Mouse (Mus musculus) T-helper 1 cell (primary cell): ENCODE measurements around the gene Syt9.
"Not testable (repeated sequence)": the region's sequence is repeated elsewhere in the genome, so short reads cannot be mapped to it uniquely, and the experiment has no call there.

ENCODE experiments used
- in situ Hi-C: fragments of 300-600 bp; cut with MboI, MseI; formaldehyde crosslinking; loops from one replicate; pipeline ENCODE4 v1.15.1; 2025; ENCODE audit warnings: high pct_unique_total_duplicates

Syt9 gene

DNA sequence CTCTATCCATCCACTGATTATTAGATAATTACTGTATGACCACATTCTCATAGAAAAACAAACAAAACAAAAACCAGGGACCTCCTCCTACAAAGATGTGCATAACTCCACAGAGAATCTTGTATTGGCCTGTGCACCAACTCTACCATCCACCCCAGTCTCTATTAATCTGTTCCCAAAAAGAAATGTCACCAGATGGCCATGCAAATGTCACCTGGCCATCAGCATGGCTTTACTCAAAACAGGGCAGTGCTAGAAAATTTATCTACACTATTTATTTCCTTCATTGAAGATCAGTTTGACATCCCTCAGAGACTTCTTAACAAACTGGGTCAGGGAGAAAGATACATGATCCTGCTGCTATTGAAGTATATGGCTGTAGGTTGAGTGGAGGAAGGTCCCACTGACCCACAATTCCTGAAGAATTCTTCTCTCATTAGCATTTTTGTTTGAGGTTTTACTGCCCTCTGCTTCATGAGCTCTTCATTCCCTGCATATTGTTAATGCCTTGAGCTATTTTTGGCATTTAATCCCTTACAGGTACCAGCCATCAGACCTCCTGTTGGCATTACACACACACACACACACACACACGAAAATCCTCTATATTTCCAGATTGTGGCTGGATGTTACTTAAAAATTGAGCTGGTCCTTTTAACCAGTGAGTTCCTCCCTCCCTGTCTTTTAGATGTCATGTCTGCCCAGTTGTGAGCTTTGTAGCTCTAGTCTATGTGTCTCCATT lies 91.3 kb downstream of the Syt9 start:
- in situ Hi-C loops = no loop called here

DNA sequence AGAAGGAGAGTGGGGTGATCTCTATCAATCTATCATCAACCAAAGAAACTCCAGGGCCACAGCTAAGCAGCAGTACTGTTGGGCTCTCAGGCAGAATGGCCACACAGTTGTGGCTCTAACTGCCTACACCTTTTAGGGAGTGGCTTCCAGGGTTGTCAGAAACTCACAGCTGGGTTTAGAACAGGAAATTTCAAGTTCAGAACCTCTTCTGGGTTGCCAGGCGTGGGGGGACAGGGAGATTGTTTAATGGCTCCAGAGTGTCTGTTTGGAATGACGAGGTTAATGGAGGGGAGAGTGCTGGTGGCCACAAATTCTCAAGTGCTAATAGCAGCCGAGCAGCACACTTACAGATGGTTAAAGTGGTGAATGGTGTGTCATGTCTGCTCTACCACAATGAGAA lies 92.4 kb downstream of the Syt9 start:
- in situ Hi-C loops = no loop called here

- in situ Hi-C loops = no loop called here
Measured at GRCm38 (mm10) chr7:107465081-107465480, 94.6 kb downstream of the Syt9 start.

DNA sequence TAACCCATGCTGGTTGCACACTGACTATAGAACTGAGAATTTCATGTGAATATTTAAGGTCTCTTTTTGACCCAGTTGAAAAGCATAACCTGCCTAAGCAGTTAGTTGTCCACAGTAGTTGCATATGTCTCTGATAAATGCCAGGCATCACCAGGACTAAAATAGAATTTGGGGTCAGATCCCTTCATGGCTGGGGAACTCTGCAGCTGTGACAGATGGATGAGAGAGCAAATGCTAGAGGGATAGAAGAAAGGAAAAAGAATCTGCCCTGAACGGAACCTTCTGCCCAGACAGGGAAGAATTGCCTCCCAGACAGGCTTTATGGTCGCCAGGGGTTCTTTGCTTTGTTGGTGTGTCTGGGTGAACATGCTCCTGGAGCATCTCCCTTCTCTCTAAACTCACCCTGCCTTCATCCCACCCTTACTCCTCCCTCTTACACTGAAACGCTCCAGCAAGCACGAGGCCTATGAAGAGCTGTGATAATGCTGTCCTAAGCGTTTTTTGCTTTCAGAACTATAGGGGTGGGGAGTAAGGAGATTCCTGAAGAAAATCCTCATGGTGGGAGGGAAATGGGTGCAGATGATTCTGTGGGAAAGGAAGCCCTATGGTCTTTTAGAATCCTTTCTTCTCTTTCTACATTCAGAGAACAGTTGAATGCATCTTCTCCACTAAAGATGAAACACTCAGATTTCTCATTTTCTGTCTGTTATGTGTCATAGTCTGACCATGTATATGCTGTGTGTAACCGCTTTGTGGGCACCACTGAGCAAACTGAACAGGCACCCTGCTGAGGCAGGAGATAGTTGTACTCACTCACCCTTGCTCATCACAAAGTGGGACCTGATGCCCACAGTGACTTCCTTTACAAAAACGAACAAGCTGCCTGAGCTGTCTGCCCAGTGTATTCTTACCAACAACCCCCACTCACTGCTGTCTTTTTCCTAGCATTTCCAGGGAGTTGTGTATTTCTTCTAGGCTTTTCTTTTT lies 108.7 kb downstream of the Syt9 start:
- in situ Hi-C loops = no loop called here

- in situ Hi-C loops = not testable (repeated sequence)
Measured at GRCm38 (mm10) chr7:107485709-107486108, 115.2 kb downstream of the Syt9 start.

- in situ Hi-C loops = no loop called here
Measured at GRCm38 (mm10) chr7:107495428-107495827, 124.9 kb downstream of the Syt9 start.

DNA sequence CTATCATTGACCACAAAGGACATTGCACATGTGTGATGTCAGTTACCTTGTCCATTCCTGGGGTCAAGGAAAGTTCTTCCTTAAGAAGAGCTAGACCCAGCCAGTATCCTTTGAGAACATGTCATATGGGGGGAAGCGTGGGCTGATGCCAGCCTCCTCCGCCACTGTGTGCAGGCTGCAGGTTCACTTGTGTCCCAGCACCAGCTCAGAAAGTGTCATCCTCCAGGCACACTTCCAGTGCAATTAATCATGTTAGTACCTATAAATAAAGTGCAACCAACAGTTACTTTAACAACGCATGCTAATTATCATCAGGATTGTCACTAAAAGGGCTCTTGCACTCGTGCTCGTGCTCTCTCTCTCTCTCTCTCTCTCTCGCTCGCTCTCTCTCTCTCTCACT lies 126.4 kb downstream of the Syt9 start:
- in situ Hi-C loops = no loop called here

DNA sequence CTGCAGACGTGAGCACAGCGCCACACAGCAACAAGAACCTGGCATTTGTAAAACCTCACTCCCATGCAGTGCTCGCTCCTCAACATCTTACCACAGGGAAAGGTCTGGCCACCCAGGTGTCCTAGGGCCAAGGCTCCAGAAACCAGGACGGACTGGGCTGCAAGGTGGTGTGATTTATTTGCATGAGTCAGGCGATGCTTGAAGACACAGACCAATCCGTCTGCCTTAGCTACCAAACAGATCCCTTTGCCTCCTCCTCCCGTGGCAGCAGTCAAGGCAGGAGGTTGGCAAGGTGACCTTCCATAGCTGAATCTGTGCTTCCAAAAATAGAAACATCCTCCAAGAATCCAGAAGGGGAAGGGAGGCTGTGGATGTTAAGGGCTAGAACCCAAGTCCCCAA lies 130.1 kb downstream of the Syt9 start:
- in situ Hi-C loops = no loop called here

DNA sequence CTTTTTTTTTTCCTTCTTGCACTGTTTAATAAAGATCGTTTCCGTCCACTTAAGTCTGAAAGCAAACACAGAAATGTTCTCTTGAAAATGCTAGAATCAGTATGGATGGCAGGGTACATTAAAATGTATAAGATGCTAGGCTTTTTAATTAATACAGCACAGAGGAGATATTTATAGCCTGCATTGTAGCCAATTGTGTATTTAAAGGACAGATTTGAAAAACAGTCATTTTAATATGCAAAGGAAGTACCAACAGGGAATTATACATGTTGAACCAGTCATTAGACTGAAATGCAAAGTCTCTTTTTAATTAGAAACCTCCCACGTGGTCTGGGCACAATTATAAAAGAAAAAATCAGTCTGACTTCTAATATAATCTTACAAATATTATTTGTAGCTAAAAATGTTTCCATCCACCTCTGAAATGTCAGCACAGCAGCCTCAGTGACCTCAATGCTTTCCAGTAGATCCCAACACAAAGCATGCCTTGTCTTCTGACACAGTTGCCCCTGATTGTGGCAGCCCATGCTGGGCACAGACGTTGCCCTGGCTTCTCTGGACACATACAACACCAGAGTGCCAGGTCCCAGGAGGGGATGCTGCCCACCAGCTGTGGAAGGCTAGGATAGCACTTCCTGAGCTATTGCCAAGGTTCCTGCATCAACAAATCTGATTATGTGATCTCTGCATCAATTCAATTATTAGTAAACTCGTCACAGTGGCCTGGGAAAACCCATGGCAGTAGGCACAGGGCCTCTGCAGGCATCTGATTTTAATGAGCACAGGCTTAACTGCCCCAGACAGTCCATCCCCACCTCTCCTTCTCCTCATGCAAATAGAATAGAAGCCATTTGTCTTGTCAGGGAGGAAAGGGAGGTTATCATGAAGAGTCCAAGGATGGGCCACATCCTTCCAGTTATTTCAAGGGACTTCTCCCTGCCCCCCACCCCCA lies 134.5 kb downstream of the Syt9 start:
- in situ Hi-C loops = no loop called here

DNA sequence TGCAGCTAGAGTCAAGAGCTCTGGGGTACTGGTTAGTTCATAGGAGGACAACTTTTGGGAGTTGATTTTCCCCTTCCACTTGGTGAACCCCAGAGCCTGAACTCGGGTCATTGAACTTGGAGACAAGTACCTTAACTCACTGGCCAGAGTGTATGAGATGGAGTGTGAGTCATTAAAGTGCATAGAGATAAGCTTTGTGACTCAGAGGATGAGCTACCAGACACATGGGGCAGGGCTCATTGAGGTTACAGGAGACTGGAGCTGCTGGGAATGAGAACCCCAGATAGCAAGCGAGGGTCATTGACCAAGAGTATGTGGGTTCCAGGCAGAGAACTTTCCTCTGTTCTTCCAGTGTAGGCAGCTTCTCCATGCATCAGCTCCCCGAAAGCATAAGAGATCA lies 137.4 kb downstream of the Syt9 start:
- in situ Hi-C loops = no loop called here

DNA sequence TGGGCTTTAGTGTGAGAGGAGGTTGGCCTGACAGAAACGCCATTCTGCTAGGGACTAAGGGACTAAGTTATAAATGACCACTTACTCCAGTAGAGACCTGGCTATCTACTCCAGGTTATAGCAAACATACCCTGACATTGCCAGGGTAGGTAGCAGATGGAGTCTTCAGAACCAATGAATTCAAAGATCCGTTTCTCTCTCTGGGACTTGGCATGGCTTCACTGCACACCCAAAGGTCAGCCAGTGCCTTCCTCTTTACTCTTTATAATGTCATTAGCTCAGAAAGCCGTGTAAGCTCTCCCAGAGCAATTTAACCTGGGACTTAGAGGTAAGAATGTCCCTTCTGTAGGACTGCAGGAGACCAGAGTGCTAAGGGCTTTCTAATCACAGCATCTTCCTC lies 139.2 kb downstream of the Syt9 start:
- in situ Hi-C loops = no loop called here

DNA sequence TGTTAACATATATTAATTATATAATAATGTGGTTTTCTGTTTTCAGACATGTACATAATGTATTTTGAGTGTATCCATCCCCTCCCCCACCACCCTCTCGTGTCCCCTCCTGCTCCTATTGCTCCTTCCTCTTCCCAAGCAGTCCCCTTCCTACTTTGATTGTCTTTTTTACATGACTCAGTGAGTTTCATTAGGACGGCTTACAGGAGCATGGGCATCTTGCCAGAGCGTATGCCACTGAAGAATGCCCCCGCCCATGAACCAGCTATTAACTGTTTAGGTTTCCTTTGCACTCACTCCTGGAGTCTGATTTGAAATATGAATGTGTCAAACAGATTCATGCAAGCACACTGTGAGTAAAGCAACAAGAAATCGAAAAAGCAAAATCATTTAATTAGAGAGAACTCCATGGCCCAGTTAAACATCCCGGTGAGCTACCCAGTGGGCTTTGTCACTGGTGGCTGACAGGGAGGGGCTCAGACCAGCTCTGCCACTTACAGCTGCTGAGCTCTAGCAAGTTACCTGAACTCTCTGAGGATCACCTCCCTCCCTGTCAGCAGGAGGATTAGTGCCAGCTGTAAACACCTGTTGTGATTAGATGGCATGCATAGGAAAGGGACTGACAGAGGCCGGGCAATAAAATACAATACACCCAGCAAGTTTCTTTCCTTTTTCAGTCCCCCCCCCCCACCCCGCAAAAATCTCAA lies 146.3 kb downstream of the Syt9 start:
- in situ Hi-C loops = no loop called here

GRCm38 (mm10) chr7:107519256-107520025 lies 148.9 kb downstream of the Syt9 start:
- in situ Hi-C loops = no loop called here

- in situ Hi-C loops = no loop called here
Measured at GRCm38 (mm10) chr7:107521411-107521810, 150.9 kb downstream of the Syt9 start.

GRCm38 (mm10) chr7:107526299-107526698 lies 155.8 kb downstream of the Syt9 start:
- in situ Hi-C loops = no loop called here

DNA sequence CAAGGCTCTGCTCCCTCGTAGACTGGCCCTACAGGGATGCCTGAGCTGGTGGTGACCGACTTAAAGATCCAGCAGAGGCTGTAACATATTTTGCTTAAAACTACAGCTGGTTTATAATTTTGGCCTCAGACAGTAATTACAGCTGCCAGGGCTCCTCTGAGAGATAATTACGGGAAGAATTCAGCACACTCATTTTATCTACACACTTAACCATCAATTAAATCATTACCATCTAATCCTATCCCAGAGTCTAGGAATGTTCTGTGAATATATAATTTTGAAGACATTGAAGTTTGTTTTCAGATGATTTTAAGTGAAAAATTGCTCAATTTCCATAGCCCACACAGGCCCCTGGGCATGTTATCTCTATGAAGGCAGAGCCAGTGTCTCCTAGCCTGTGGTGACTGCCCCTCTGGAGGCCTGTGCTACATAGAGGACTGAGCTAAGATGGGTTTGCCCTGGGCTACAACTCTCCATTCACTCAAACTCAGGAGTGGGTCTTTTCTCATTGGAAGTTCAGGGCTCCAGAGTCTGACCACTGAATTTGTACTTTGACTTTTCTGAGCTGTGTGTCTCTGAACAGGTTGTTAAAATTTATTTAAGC lies 157.7 kb downstream of the Syt9 start:
- in situ Hi-C loops = no loop called here

DNA sequence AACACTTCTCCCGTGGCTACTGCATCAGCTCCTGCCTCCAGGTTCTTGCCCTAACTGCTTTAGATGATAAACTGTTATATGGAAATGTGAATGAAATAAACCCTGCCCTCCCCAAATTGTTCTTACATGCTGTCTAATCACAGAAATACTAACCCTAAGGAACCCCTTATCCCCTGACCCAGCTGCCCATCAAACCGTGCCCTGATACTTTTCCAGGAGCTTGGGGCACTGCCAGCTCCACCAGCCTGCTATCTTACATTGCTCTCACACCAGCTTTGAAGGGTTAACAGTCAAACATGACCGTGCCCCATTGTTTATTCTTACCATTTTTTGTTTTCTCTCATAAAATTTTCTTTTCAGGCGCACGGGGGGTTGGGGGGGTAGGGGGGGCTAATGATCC lies 158.8 kb downstream of the Syt9 start:
- in situ Hi-C loops = no loop called here

- in situ Hi-C loops = no loop called here
Measured at GRCm38 (mm10) chr7:107535311-107535710, 164.8 kb downstream of the Syt9 start.

GRCm38 (mm10) chr7:107536516-107536915 lies 166.0 kb downstream of the Syt9 start:
- in situ Hi-C loops = no loop called here

DNA sequence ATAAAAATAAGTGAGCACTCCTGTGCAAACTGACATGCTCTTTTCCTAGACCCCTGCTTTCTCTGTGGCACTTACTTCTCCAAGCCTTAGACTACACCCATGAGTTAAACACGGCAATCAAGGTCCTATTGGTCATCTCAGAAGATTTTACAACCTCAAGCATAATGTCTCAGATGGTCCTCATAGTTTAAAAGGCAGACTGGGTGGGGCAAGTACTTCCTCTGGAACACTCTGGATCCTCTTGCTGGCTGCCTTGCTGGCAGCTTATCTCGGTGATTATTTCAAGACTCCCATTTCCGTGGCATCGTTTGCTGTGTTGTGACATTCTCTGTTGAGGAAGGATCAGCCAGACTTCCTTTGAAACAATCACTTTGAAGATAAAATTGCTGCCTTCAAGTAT lies 169.5 kb downstream of the Syt9 start:
- in situ Hi-C loops = no loop called here
